Mouse (Mus musculus) mouse trophoblast stem cell (cell line): ENCODE results near the gene Mfng.

Experiments used
- in situ Hi-C, 2 experiments: fragments of 300-500 bp; cut with MseI, MboI; formaldehyde crosslinking; loops; 2 replicates in 1 of 2; 3 replicates in 1 of 2; pipeline ENCODE4 v1.15.1; 2025

Gene Mfng

GRCm38 (mm10) chr15:78787287-78787856 is 14.1 kb upstream of the Mfng start:
- in situ Hi-C loops: no loop called here

GRCm38 (mm10) chr15:78786411-78786818 is 13.1 kb upstream of the Mfng start:
- in situ Hi-C loops: no loop called here

DNA sequence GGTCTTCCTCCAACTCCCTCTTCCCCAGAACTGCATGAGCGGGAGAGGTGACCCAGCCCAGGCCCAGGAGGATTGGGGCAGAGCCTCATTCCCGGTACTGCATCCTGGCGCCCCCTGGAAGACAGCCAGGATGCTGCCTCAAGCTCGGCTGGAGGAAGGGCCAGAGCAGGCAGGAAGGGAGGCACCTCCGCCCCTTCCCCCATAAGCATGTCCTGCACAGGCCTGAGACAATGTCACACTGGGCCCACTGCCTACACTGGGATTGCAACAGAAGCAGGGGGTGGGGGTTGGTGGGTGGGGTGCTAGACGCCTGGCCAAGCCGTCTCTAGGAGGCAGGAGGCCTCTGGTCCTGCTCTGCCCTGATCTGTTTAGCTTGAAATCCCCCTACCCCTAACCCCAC is 12.7 kb upstream of the Mfng start:
- in situ Hi-C loops: no loop called here

GRCm38 (mm10) chr15:78785258-78785657 is 12.0 kb upstream of the Mfng start:
- in situ Hi-C loops: no loop called here

- in situ Hi-C loops: no loop called here
These were observed 11.2 kb upstream of the Mfng start for GRCm38 (mm10) chr15:78784520-78784919.

DNA sequence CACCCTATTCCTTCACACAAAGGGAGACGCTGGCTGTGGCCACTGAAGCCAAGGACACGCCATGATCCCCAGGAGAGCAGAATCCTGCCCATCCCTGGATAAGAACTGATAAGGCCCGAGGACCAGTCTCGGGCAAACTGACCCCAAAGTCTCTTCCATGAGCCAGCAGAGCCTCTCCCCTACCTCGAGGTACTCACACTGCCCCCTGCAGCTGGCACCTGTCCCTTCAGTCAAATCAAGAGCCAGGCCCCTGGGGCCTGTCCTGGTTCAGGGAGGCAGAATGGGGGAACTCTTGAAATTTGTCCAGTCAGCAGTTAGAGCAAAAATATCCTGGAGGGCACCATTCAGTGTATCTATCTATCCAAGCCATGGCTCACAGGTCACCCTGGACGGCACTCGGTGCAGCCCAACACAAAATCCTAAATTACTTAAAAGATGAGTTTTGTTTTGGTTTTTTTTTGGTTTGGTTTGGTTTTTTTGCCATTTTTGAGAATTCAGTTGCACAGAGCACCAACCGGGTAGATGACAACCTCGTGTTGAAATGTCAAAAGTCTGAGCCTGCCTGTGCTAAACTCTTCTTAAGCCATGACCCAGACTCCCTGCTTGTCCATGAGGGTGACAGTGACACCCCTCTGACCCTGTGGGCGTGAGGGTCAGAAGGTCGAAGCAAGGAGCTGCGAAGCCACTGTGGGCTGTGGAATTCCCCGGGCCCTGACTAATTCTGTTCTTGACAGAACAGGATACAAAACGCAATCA is 9.3 kb upstream of the Mfng start:
- in situ Hi-C loops: no loop called here

- in situ Hi-C loops: no loop called here
These were observed 7.6 kb upstream of the Mfng start for GRCm38 (mm10) chr15:78780908-78781307.

DNA sequence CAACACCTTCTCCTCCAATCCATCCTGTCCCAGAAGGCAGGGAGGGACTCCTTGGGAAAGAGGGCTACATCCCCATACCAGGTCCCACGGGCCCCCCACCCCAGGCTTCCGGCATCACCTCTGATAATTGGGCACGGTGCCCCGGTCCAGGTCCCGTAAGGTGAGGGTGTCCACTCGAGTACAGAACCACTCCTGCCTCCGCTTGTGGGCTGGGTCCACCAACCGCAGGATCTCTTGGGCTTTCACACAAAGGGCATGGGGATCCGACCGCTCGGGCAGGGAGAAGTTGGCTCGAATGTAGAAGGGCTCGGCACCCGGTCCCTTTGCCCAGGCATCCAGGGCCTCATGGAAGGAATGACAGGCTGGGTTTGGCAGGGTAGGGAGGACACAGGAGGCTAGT is 7.1 kb upstream of the Mfng start:
- in situ Hi-C loops: no loop called here

- in situ Hi-C loops: no loop called here
These were observed 6.4 kb upstream of the Mfng start for GRCm38 (mm10) chr15:78779690-78780089.

DNA sequence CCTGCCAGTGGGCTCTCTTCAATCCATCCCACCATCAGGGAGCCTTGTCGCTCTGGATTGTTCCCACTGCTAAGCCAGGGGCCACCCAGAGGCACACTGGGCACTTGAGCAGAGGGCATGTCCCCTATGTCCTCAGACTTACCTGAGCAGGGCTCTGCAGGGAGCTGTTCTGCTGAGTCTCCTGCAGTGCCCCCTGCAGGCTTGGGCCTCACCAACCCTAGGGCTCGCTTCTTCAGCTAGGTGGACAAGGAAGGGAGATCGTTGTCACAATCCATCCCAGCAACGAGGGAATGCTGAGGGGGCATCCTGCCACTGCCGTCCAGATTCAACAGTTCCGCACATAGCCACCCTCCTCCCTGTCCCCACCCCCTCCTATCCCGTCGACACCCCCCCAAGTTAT is 6.0 kb upstream of the Mfng start:
- in situ Hi-C loops: no loop called here

DNA sequence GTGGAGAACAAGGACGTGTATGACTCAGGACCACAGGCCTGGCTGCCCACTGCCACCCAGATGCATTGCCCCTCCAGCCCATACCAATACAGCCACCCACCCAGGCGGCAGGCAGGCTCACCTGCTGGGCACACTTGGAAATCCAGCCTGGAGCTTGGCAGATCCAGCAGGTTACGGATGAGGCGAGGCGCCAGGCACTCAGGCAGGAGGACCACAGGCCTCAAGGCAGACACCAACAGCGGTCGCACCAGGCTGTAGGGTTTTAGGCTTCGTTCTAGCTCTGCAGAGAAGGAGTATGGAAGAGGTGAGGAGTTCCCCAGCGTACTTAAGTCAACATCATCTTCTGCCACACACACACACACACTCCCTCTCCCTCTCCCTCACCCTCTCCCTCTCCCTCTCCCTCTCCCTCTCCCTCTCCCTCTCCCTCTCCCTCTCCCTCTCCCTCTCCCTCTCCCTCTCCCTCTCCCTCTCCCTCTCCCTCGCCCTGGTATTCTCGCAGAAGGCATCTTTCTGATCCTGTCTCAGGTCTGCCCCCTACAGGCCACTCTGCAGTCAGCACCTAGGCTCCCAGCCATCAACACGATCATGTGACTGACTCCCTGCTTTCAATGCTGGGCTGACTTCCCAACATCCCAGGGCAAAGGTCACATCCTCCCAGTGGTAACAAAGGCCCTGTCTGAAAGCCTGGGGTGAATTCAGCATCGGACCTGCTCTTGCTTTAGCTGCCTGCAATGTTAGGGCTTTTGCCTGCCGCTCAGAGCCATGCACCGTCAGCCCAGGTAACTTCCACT is 5.0 kb upstream of the Mfng start:
- in situ Hi-C loops: no loop called here

DNA sequence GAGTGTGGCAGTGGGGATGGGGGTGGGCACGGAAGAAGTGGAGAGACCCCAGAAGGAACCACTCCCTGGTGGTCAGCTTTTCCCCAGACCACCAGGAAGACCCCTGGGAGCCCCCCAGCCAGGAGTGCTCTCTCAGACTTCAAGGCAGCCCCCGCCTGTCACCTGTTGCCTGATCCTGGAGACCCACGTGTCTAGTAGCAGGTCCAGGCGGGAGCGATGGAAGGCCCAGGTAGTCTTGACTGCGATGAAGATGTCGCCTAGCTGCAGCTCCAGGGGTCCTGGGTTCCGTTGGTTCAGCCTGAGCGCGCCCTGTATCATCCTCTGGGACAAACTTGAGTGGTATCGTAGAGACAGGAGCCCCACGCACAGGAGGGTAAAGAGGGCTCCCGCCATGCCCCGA is 419 bp downstream of the Mfng start:
- in situ Hi-C loops: no loop called here

GRCm38 (mm10) chr15:78772368-78772763 is 909 bp downstream of the Mfng start:
- in situ Hi-C loops: no loop called here

- in situ Hi-C loops: no loop called here
These were observed 1.5 kb downstream of the Mfng start for GRCm38 (mm10) chr15:78771531-78772367.

DNA sequence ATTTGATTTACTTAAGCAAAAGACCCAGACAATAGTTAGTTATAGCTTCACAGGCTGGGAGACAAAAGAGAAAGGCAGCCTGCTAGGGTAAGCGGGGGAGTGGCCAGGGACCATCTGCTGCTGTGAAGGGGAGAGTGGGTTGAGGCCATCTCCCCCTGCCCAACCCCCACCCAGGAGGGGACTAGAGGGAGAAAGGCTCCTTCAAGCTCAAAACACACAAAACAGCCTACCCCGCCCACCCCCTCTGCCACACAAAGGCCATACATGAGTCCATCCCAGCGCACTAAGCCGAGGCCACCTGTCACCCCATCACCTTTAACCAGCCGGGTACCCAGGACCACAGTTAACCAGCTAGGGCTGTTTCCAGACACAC is 2.3 kb downstream of the Mfng start:
- in situ Hi-C loops: no loop called here

- in situ Hi-C loops: no loop called here
These were observed 2.9 kb downstream of the Mfng start for GRCm38 (mm10) chr15:78770234-78770982.

DNA sequence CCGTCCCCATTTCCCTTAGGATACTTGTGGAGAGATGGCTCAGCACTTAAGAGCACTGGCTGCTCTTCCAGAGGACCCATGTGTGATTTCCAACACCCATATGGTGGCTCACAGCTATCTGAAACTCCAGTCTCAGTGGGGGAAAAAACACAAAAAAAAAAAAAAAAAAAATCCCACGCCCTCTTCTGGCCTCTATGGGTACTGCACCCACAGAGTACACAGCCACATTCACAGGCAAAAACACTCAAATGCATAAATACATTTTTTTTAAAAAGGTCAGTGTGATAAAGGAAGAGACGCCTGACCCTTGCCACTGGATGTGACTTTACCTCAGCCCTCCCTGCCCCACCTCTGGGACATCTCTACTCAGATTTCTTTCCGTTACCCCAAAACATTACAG is 4.2 kb downstream of the Mfng start:
- in situ Hi-C loops: no loop called here

DNA sequence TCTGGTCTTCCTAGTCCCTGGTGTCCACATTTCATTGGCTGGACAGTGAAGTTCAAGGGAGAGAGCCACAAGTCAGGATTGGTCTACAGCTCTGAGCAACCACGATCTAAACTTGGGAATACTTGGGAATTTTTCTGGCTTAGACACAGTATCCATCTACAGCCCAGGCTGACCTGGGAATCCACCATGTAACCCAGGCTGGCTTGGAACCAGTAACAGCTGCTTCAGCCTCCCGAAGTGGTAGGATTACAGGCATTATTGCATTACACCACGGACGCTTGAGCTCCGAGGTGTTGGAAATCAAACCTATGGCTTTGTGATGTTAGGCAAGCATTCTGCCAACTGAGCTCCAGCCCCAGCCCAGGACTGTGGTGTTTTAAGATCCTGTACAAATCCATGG is 9.6 kb downstream of the Mfng start:
- in situ Hi-C loops: no loop called here

DNA sequence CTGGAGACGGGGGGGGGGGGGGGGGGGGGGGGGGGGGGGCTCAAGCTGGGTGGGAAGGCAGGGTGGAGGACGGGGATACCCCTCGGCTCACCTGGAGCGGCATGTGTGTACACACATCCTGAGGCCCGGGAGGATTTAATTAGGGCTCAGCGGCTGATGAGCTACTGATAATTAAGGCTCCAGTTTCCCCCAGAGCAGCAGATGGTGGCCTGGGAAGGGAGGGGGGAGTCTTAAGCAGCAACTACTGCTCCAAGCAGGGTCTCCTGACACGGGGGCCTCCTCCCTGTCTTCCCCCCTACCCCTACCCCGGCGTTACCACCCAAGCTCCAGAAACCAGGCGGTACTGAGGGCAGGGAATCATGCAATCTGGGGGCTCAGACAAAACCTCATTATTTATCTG is 10.1 kb downstream of the Mfng start:
- in situ Hi-C loops: no loop called here

DNA sequence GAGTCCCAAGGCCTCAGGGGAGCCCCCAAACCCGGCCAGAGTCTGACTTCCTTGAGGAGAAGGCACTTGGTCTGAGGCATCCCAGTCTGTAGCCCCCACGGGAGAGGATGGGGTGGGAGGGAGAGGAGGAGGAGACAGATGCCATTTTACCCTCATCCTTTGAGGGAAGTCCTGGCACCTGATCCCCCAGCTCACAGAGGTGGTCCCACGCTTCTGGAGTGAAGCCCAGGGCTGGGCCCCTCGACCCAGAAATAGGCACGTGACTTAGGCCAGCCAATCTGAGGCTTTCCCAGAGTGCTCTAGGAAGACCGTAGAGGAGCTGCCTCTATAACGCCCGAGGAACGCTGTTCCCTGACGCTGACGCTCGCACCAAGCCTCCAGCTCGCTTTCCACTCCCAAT is 12.2 kb downstream of the Mfng start:
- in situ Hi-C loops: no loop called here

GRCm38 (mm10) chr15:78758132-78758531 is 15.1 kb downstream of the Mfng start:
- in situ Hi-C loops: no loop called here
